Mouse (Mus musculus): ENCODE data around the gene Slc27a5.

Slc27a5 gene

DNA sequence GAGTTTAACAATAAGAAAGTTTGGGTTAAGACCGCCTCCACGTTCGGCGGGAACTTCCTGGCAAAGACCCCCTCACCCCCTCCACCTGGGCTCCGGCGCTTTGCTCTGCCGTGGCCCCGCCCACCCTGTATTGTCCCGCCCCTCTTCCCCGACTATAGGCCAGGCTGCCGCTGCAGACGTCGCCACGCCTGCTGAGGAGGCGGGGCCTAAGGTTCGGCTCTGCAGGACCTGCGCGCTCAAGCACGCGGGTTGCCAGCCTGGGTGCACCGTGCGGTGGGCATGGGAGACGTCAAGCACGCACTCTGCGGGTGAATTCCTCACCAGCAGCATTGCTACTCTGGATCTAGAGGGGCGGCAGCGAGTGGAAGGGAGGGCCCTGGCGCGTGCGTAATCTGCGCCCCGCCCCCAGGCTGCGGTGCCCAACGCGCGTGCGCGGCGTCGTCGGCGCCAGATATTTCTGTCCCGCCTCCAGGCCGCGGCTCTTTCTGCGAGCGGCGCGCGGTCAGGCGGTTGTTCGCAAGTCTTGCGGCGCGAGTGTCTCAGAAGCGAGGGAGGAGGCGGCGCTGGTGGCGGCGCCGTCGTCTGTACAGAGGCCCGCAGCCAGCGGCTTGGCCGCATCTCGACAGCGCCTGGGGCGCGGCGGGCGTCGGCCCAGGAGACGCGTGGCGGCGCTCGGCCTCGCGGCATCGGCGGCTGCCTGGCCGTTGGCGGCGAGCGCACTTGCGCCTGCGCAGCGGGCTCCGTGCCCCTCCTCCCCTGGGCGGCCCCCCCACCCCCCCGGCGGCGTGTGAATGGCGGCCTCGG is 26.1 kb upstream of the Slc27a5 start:
- peak; percentile 93 for DNase-seq (ENCODE audit: low spot score)

DNA sequence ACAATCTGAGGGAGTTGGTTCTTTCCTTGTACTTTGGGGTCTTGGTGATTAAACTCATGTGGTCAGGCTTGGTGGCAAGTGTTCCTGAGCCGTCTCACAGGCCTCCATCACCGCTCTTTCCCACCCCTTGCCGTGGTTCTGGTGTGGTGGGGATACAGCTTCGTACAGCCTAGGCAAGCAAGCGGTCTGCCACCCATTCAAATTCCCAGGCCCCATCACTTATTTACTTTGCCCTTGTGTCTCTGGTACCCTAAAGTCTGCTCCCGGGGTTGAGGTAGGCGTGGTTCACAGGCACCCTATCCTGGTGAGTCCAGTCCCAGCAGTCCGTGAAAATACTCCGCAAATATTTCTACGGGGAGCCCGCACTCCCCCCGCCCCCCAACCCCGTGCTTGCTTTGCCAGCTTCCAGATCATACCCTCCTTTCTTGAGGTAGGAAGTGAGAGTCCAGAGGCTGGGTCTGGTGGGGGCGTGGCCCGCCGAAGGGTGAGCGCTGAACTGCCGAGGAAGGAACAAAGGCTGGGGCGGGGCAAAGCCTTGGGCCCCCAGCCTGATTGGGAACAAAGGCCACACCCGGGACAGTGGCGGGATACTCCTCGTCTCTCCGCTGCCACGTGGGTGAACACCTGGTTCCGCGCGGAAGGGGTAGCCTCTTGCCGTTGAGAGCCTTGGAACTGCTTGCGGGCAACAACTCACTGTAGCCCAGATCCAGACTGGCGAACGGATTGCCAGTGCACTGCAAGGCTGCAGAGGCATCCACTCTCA is 25.0 kb upstream of the Slc27a5 start:
- peak; percentile 34 for DNase-seq (ENCODE audit: low spot score)

DNA sequence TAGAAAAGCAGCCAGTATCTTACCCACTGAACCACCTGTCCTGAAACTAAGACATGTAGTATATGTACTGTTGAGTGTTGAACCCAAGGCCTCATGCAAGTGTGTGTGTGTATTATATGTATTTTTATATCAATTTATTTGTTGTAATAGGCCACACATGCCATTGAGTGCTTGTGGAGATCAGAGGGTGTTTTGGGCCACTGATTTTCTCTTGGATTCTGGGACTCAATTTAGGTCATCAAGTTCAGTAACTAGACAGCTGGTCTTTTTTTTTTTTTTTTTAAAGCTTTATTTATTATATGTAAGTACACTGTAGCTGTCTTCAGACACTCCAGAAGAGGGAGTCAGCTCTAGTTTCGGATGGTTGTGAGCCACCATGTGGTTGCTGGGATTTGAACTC is 17.2 kb upstream of the Slc27a5 start:
- no peak for DNase-seq (ENCODE audit: low spot score)

DNA sequence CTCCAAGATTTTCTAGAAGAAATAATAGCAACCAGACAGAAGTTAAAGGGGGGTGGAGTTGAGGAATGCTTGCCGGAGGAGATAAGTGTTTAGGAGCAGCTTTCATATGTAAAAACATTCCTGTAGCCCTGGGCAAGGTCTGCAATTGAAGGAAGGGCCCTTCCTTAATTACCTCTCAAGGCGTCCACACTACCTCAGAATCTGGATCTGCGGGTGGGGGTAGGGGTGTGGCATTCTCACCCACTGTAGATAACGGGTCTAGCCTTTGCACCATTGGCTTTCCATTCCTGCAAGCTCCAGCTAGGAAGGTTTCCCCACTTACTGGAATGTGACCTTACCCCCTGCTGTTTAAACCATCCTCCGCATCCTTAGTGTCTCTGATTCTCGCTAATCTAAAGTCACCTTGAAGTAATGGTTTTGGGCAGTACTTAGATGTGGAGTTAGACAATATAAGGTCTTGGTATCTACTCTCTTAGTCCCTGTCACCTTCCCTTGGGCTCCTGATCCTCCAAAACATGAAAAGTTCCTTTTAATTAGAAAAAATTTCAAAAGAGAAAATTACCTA is 16.4 kb upstream of the Slc27a5 start:
- DNase-seq (ENCODE audit: low spot score): no peak

DNA sequence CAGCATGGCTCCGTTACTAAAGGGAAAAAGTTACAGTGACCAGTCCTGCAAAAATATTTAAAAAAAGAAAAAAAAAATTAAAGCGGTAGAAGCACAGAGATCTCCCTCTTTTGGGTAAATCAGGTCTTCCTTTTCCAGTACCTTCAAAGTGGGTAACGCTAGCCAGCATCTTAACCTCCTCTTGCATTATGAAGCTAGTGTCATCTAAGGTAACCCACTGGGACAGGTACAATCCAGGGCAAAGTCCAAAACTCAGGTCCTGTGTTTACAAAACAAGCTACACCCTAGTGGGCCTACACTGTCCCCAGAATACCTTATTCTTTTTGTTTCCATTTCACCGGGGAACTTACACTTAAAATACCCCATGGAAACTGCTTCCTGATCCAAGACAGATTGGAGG is 15.7 kb upstream of the Slc27a5 start:
- no peak for DNase-seq (ENCODE audit: low spot score)

DNA sequence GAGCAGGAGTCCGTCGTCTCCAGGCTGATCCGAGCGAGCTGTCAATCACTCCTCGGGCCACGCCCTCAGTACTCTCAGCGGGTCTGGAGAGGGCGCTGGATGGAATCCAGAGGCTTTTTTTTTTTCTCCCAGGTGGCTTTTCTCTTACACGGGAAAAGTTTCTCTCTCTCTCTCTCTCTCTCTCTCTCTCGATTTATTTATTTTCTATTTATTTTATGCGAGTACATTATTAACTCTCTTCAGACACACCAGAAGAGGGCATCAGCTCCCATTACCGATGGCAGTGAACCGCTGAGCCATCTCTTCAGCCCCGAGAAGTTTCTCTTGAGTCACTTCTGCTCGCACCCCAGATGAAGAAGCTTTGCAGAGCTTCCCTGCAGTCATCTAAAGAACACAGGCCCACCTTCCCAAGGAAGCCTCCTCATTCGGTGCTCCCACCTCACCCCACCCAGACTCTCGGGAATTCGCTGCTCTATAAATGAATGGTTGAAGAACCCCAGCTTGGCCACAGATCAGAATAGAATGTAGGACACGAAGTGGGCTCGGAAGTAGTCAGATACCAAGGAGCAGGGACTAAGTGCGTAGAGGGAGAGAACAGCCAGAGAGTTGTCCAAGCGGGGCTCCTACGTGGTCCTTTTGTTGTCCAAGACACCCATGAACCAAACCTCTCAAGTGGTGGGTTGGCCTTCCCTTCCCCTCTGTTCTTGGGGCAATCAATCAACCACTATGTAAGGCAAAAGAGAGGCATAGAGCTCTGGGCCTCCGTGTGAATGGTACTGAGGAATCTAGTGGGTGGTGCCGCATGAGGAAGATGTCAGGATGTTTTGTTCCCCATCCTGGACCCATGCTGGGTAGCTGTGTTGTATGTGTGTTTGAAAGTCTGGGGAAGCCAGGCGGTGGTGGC is 12.3 kb upstream of the Slc27a5 start, which contains the start of gene Zbtb45:
Gene Zbtb45 (minus strand): TSS at position 30 of the 904 bp plus-strand sequence.
- no peak for DNase-seq (ENCODE audit: low spot score)

DNA sequence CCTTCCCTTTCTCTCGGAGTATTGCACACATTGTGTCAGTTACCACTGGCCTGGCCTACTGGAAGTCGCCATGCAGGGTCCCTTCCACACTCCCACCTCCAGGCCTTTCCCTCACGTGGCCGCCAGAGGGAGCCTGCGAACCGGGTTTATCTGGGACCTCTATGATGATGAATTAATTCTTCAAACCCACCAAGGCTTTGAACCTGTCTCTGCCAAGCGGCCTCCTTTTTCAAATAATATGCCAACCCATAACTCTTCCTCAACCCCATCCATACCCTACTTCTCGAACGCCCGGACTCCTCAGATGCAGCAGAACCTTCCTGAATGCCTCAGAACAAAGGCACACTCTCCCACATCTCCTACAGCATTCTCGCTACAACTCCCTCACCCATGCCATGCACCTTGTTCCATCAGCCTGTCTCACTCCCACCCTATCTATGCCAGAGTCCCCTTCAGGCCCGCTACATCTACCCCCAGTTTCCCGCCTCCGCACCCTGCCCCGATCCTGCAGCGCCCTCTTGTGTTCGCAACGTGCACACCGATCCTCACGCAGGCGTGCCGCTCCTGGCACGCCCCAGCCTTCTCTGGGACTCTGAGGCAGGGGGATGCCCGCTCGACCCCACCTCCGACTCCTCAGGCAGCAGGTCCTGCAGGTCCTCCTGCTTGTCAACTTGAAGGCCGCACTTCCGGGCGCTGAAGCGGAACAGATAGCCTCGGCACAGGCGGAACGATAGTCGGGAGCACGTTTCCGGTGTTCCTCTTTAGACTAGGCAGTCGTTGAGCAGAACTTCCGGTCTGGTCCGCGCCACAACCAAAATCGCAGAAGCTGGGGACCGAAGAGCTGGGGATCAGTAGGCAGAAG is 11.4 kb upstream of the Slc27a5 start:
- peak; percentile 91 for DNase-seq (ENCODE audit: low spot score)

DNA sequence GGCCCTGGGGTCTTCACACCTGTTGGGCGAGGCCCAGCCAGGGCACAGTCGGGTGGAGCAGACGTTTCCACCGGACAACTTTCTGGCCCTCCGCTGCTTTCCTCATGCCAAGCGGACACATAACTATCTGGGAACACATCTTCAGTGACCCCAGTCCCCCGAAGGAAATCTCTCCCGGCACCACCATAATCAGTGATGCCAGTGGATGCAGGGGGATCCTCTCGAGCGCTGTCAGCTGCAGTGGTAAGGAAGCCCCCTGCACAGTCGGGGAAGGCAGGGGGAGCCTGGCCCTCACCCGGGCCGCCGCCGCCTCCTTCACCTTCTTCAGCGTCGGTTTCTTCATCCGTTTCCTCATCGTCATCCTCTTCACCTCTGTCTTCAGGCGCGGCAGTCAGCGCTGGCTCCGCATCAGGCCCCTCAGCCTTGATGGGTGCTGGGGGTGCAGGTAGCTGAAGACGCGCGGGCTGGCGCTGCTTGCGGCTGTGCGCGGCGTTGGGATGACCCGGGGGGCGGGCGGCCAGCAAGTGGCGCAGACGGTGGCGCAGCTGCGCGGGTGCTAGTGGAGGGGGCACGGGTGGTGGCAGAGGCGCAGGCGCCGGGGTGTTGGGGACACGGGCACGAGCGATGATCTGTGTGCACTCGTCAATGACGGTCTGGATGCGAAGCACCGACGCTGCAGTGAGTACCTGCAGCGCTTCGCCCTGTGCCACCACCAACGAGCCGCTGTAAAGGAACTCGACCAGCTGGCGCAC is 9.5 kb upstream of the Slc27a5 start:
- DNase-seq (ENCODE audit: low spot score): no peak

DNA sequence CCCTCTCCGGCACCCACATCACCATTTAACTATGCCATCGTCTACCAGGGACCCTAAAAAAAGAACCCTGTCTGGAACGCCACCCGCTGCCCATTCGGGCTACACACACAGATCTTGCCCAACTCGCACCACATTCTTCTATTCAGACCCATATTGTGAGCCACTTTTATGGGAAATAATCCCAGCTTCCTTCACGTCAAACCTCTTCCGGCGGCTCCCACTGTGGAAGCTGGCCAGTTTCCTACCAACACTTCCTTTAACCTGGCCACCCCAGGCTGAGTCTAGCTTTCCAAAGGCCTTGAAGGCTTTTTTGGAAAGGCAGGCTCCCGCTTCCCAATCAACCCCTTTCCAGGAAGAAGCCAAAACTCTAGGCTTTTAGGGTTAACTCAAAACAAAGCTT is 8.5 kb upstream of the Slc27a5 start:
- no peak for DNase-seq (ENCODE audit: low spot score)

DNA sequence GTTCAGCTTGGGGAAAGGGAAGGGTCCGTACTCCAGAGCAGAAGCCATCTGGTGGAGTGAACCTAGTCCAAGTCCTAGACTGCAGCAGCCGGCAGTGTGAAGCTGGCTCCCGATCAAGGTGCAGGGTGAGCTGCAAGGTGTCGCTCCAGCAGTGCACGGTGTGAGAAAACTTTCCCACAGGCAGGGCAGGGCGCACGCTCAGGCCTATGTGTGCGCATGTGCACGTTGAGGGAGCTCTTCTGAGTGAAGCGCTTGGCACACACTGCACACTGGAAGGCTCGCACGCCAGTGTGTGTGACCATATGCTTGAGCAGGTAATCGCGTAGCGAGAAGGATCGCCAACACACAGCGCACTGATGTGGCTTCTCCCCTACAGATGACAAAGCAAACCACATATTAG is 8.0 kb upstream of the Slc27a5 start:
- DNase-seq (ENCODE audit: low spot score): no peak

DNA sequence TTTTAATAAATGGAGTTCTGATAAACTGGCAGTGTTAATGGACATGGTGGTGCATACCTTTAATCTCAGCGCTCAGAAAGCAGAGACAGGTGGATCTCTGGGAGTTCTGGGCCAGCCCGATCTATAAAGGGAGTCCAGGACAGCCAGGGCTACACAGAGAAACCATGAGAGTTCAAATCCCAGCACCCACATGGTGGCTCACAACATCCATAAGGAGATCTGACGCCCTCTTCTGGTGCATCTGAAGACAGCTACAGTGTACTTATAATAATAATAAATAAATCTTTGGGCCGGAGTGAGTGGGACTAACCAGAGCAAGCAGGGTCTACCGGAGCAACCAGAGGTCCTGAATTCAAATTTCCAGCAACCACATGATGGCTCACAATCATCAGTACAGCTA is 5.4 kb upstream of the Slc27a5 start:
- no peak for DNase-seq (ENCODE audit: low spot score)

DNA sequence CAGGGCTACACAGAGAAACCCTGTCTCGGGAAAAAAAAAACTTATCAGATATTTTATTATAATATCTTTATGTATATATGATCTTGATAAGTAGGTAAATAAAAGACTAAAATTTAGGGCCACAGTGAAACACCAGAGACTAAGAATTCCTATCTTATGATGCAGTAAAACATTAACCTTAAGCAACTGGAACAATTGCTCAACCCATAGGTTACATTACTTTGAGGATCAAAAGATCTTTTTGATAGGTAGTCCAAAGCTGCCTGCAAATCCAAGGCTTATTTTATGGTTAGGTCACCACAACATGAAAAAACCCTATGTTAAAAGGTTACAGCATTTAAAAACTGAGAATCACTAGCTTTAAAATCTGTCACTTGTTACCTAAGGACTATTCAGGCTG is 3.6 kb upstream of the Slc27a5 start:
- DNase-seq (ENCODE audit: low spot score): no peak

DNA sequence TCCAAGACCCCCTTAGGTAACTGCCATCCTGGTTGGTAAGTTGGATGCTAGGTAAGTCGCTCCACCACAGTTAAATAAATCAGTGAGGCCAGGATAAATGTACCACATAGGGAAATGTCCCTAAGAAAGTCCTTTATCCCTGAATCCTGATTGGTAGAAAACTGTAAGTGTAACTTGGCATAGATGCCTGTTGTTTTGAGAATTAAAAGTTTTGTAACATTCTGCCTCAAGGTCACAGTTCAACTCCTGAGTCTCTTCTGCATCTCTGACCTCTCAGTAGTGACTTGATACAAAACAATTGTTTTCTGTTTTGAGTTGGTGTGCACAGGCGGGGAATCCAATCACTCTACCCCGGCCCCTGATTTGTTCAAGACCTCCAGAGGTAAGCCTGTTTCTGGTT is 859 bp upstream of the Slc27a5 start, which contains the start of gene Trim28:
Gene Trim28 (plus strand): TSS at position 264 of the 400 bp plus-strand sequence.
- DNase-seq (ENCODE audit: low spot score): no peak

DNA sequence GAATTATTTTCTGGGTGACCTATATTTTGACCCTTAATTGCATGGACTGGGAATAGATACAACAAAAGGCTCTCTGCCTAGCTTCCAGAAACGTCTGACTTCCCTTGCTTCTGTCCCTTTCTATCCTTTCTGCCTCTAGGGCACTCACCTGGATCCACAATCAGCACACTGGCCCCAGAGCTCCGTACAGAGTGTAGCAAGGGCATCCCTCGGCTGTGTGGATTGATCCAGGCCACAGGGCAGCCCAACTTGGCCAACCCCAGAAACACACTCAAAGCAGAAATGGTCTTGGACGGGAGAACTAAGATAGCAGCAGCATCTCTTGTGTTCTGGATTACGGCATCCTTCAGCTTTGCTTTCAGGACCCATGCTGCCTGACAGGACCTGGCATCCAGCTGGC is 762 bp downstream of the Slc27a5 start:
- DNase-seq (ENCODE audit: low spot score): no peak

DNA sequence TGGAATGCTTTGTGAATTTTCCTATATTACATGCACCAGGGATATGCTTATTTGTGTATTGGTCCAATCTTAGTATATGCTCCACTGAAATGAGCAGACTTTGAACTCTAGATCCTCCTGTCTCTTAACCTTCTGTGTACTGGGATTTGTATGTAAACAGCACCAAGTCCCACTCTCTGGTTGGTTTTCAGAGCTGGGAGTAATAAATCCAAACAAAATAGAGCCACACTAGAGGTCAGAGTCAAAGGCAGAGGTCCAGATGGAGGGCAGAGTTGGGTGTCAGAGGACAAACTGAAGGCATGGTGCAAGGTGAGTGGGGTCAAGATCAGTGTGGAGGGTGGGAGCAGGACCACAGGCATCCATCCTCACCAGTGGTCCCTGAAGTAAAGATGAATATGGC is 2.1 kb downstream of the Slc27a5 start:
- no peak for DNase-seq (ENCODE audit: low spot score)

DNA sequence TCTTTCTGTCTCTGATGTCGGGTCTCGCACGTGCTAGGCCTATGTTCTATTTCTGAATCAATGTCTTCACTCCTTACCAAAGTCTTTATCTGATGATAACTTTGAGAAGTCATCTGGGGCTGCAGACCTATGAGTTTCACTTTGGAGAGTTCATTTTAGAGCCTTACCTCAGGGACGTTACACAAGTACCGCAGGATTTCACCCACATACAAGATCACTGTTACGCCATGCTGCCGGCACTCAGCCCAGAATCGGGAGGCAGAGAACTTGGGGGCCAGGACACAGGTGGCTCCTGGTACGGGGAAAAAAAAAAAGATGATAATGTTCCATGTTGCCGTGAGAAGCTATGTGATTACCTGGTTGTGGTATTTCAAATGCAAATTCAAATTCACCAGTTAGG is 4.8 kb downstream of the Slc27a5 start:
- DNase-seq (ENCODE audit: low spot score): no peak

DNA sequence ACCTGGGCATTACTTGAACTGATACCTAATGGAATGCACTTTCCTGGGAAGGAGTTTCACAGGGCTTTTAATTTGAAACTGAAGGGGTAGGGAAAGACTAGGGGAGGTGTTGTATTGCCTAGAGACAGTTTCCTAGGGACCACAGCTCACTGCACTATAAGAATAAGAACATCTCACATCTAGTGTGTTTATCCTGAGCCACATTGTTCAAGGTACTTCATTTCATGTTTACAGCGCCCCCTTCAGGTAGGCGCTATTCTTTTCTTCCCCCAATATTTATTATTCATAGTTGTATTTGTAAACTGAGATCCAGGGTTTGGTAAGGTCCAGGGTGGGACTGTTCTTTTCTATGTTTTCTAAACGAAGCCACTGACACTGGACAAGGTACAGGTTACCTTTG is 5.8 kb downstream of the Slc27a5 start:
- DNase-seq (ENCODE audit: low spot score): peak; percentile 63

DNA sequence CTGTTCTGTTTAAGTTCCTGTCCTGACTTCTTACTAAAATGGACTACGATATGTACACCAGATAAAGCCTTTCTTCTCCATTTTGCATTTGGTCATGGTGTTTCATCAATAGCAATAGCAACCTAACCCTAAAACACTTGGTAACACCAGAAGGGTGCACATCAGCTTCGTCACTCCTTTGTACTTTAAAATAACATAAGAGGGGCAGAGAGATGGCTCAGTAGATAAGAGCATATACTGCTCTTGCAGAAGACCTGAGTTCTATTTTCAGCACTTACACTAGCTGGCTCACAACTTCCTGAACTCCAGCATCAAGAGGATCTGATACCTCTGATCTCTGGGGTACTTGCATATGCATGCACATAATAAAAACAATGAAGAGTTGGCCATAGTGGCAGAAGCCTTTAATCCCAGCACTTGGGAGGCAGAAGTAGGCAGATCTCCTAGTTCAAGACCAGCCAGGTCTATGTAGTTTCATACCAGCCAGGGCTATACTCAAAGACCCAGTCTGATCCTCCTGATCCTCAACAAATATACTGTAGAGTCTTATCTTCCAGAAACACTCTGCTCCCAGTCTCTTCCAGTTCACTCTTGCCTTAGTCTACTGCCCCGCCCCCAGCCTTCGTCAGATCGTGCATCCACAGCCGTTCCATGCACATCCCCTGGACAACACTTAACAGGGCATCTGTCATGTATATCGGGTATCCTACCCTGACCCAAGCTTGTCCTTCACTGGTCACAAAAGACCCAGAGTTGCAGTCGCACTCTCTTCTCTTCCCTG is 10.4 kb downstream of the Slc27a5 start:
- no peak for DNase-seq (ENCODE audit: low spot score)

DNA sequence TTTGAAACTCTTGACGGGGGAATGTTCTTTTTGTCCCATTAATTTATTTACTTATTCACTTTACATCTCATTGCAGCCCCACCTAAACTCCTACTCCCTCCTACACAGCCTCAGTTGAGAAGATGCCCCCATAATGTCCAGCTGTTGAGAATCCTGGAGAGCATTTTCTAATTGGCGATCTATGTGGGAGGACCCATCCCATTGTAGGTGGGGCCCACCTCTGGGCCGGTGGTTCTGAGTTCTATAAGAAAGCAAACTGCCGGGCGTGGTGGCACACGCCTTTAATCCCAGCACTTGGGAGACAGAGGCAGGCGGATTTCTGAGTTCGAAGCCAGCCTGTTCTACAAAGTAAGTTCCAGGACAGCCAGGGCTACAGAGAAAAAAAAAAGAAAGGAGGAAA is 11.1 kb downstream of the Slc27a5 start:
- no peak for DNase-seq (ENCODE audit: low spot score)

DNA sequence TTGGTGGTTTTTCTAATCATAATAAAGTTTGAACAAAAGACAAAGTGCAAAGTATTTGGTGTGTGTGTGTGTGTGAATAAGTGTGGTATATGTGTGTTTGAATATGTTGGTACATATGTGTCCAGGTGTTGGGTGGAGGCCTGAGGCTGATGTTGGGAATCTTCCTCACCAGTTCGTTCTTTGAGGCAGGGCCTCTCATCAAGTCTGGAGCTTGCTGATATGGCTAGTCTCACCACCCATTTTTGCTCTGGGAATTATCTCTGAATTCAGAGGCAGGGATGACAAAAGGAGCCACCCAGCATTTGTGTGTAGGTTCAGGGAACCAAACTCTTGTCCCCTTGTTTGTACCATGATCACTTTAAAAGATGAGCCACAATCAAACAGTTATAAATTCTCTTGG is 12.3 kb downstream of the Slc27a5 start:
- no peak for DNase-seq (ENCODE audit: low spot score)

Measured in T-cell, adult 2 months (primary cell).